Mouse (Mus musculus) heart, postnatal 0 days (tissue): ENCODE data around the gene Rora.

Source experiments
- CTCF ChIP-seq: IDR thresholded peaks from 2 replicates; pipeline ENCODE4 v1.5.1; 2016; ENCODE audit warnings: antibody characterized with exemption, control low read depth, low read depth
- EP300 ChIP-seq: IDR thresholded peaks from 2 replicates; pipeline ENCODE4 v1.6.1; 2016; ENCODE audit warnings: antibody characterized with exemption, low read depth

GRCm38 (mm10) chr9:68988162-68988911 is 334.8 kb downstream of the Rora start:
- TF ChIP-seq CTCF (no peak), EP300 (no peak)
